Mouse (Mus musculus) limb, embryonic 11.5 days (tissue): ENCODE data around the gene March4. TPM values are rescaled to one million over a fixed set of nuclear protein-coding genes. Genes with fewer than 3 reads are reported as not detected.

ENCODE experiments used
- ATAC-seq: fragments of 200-750 bp; cut with Nextera tagmentation; 2 replicates; pipeline ENCODE4 v1.8.0; 2017; ENCODE audit warnings: low read depth; ENCODE audit not compliant: insufficient number of reproducible peaks, low FRiP score, low TSS enrichment
- DNase-seq: peaks from one replicate; pipeline ENCODE4 v3.0.0-alpha.2; 2015; ENCODE audit warnings: low spot score
- H3K27ac ChIP-seq: fragments of 300-500 bp; sonication (generic); replicated peaks from 2 replicates; pipeline ENCODE4 v1.5.1; 2014; ENCODE audit warnings: low read depth, mild to moderate bottlenecking, low read length
- H3K27me3 ChIP-seq: fragments of 300-500 bp; sonication (generic); 2 replicates; pipeline ENCODE4 v1.6.1; 2014; ENCODE audit warnings: mild to moderate bottlenecking, low read length, mixed read lengths; ENCODE audit not compliant: control insufficient read depth, insufficient read depth
- H3K36me3 ChIP-seq: fragments of 300-500 bp; sonication (generic); 2 replicates; pipeline ENCODE4 v1.6.1; 2014; ENCODE audit warnings: mild to moderate bottlenecking, low read length, moderate library complexity, mixed read lengths; ENCODE audit not compliant: control insufficient read depth, insufficient read depth
- H3K4me1 ChIP-seq: fragments of 300-500 bp; sonication (generic); 2 replicates; pipeline ENCODE4 v1.6.1; 2014; ENCODE audit warnings: low read length, mixed read lengths; ENCODE audit not compliant: control insufficient read depth, insufficient read depth
- H3K4me2 ChIP-seq: fragments of 300-500 bp; sonication (generic); 2 replicates; pipeline ENCODE4 v1.6.1; 2014; ENCODE audit warnings: low read depth, mild to moderate bottlenecking, moderate library complexity; ENCODE audit not compliant: severe bottlenecking
- H3K4me3 ChIP-seq: fragments of 300-500 bp; sonication (generic); 2 replicates; pipeline ENCODE4 v1.5.1; 2014; ENCODE audit warnings: low read depth, low read length
- H3K9ac ChIP-seq: fragments of 300-500 bp; sonication (generic); 2 replicates; pipeline ENCODE4 v1.6.1; 2014; ENCODE audit warnings: mild to moderate bottlenecking, low read length
- H3K9me3 ChIP-seq: fragments of 300-500 bp; sonication (generic); 2 replicates; pipeline ENCODE4 v1.6.1; 2016; ENCODE audit warnings: low read length; ENCODE audit not compliant: control insufficient read depth
- WGBS: fragments of 180-500 bp; shearing (Covaris S2); extraction: QIAGEN DNeasy Blood & Tissue Kit; methylation state at CpG from one replicate; pipeline ENCODE4 v1.1.7; 2014; 5-methylcytosine and 5-hydroxymethylcytosine counted together
- polyA plus RNA-seq: library from polyadenylated mRNA; unstranded; fragments of >200 nt; fragmentation: Nextera tagmentation; extraction: Ambion mirVana; gene quantifications from 2 replicates; pipeline ENCODE4 v1.2.1, GENCODE M21; 2014

The March4 gene
- polyA plus RNA-seq, 1 experiment from 2014 or later = not detected

DNA sequence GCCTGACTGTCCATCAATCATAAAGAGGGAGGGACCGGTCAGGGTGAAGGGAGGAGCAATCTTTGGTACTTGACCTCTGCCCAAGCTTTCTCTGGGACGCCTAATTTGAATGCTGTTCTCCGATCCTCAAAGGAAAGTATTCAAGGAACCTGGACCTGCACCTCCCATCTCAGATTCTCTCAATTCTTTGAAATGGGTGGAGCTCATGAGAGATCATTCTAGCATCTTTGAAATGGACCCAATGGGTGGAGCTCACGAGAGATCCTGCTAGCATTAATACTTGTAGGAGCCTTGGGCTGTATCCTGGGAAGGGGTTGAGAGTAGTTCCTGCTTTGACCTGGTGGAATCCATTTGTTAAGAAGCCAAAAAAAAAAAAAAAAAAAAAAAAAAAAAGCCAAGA lies 110.3 kb downstream of the March4 start:
- DNase-seq = no peak
- Histone ChIP-seq H3K27ac (no peak overlapping the region), H3K36me3 (no peaks in the 10 kb centered on the region), H3K27me3 (no peaks in the 10 kb centered on the region), H3K4me1 (no peaks in the 10 kb centered on the region), H3K9me3 (no peaks in the 10 kb centered on the region), H3K9ac (no peak overlapping the region), H3K4me2 (no peak overlapping the region), H3K4me3 (no peak overlapping the region)
- WGBS = 81% methylated on average over 4 of the region's 4 CpGs
- no peak for ATAC-seq

DNA sequence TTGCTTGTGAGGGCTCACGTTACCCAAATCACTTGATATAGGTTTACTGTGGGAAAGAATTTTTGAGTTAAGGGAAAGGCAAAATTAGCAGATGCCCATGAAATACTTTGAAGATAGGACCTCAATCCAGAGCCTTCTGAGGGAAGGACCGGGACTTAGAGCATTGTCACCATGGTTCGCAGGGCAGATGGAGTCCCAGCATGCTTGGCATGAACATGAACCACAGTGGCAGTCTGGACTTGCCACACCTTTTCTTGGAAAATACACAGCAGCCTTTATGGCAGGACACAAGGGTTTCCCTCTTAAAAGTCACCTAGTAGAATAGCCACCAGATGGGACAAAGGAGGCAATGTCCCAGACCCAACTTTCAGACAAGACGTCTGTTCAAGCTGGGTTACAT lies 114.6 kb downstream of the March4 start:
- Histone ChIP-seq H3K27ac (no peak overlapping the region), H3K4me2 (no peak overlapping the region), H3K27me3 (no peaks in the 10 kb centered on the region), H3K36me3 (no peaks in the 10 kb centered on the region), H3K9ac (no peak overlapping the region), H3K4me1 (no peaks in the 10 kb centered on the region), H3K4me3 (no peak overlapping the region), H3K9me3 (no peaks in the 10 kb centered on the region)
- ATAC-seq (no peak), DNase-seq (no peak)
- 81% methylated on average over 4 of the region's 4 CpGs for WGBS

- DNase-seq (no peak), ATAC-seq (no peak)
- WGBS = 90% methylated on average over 2 of the region's 2 CpGs
Observed at GRCm38 (mm10) chr1:72420220-72420619, 116.5 kb downstream of the March4 start.

DNA sequence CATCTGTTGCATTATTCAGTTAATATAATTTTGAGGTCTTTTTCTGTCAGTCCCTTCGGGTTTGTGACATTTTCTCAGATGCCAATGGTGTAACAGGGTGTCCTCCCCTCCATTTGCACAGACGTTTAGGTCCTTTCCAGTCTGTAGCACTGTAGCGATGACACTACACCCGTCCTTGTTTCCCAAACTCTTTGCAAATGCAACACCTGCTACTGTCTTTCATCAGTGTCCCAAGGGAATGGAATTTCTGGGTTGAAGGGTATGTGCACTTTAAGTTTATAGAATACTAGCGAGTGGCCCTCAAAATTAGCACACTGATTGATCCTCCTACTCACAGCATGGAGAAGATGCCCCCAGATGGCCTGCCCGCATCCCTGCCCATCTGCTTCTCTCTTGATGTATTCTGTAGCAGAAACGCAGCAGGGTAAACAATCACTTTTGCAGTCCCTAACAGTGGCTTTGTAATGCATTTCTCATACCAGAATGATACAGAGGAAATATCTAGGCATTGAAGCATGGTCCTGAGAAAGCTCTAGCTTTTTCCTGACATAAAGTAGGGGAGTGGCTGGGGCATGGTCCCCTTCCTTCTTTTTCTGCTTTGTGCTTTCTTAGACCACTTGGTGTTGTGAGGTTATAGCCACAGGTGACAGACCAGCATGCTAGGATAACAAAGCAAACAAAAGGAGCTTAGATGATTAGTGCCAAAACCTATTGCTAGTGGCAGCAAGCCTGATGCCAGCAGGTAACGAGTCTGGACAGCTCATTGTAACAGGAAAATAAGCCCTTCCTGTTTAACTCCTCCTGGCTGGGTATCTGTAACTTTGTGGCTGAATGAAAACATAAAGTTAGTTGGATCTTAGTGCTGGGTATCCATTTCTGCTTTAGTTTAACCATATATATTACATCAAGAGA lies 117.7 kb downstream of the March4 start:
- DNase-seq (no peak), ATAC-seq (no peak)
- Histone ChIP-seq H3K27me3 (no peaks in the 10 kb centered on the region), H3K4me3 (no peak overlapping the region), H3K4me2 (no peak overlapping the region), H3K27ac (no peak overlapping the region), H3K9me3 (no peaks in the 10 kb centered on the region), H3K9ac (no peak overlapping the region), H3K36me3 (no peaks in the 10 kb centered on the region), H3K4me1 (no peaks in the 10 kb centered on the region)
- WGBS = 73% methylated on average over 8 of the region's 8 CpGs

More at GRCm38 (mm10) chr1:72420220-72420619, 116.5 kb downstream of the March4 start:
- Histone ChIP-seq H3K9me3 (no peaks in the 10 kb centered on the region), H3K9ac (no peak overlapping the region), H3K4me1 (no peaks in the 10 kb centered on the region), H3K27ac (no peak overlapping the region), H3K27me3 (no peaks in the 10 kb centered on the region), H3K4me2 (no peak overlapping the region), H3K4me3 (no peak overlapping the region), H3K36me3 (no peaks in the 10 kb centered on the region)

DNA sequence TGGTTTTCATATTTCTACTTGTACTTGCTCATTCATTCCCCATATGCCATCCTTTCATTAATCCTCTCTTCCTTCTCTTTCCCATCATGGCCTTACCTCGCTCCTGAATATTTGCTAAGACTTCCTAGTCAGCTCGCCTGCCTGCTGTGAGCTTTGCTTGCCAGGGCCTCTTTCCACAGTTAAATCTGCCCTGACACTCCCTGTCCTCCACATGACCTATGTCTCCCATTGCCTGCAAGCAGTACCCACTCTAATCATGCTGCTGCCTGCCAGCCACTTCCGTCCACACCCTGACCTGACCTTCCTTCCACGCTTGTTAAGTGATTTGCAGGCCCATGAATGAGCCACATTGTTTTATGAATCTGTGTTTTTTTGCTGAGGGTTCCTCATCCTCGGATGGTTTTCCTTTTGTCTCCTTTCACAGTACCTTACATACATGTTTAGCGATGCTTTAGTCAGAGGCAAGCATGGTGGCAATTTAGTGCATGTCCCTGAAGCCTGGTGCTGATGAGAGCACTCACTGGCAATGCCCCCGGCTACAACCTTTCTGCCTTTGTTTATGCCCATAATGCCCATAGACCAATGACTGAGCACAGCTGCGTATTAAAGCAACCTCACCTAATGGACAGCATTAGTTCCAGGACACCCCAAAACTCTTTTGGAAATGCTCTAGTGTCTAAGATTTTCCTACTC lies 122.0 kb downstream of the March4 start:
- no peak for DNase-seq
- no peak overlapping the region for H3K4me2 ChIP-seq

DNA sequence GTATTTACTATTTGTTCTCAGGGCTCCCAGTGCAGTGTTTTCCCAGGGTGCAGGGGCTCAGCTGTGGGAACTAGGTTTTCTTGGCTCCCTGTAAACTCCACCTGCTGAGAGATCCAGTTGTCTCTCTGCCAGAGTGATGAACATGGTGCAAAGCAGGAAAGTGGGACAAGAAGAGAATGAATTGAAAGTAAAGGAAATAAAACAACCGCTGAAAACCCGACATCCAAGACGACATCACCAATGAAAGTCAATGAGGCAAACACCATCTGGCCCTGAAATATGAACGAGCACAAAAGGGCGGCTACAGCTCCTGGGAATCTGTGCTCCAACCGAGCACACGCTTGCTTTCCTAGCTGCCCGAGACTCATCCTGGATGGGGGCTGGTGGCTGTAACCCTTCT lies 122.6 kb downstream of the March4 start:
- DNase-seq (no peak), ATAC-seq (no peak)
- H3K27me3 ChIP-seq = no peaks in the 10 kb centered on the region
- WGBS = 85% methylated on average over 8 of the region's 8 CpGs
- no peaks in the 10 kb centered on the region for H3K4me1 ChIP-seq
- no peak overlapping the region for H3K4me3 ChIP-seq
- no peaks in the 10 kb centered on the region for H3K9me3 ChIP-seq
- no peaks in the 10 kb centered on the region for H3K36me3 ChIP-seq
- no peak overlapping the region for H3K9ac ChIP-seq
- H3K27ac ChIP-seq = no peak overlapping the region
- H3K4me2 ChIP-seq = no peak overlapping the region

More for the DNA sequence above, 122.0 kb downstream of the March4 start:
- ATAC-seq = no peak
- WGBS = 78% methylated on average over 8 of the region's 8 CpGs
- Histone ChIP-seq H3K9ac (no peak overlapping the region), H3K27ac (no peak overlapping the region), H3K36me3 (no peaks in the 10 kb centered on the region), H3K4me1 (no peaks in the 10 kb centered on the region), H3K9me3 (no peaks in the 10 kb centered on the region), H3K4me3 (no peak overlapping the region), H3K27me3 (no peaks in the 10 kb centered on the region)

GRCm38 (mm10) chr1:72413205-72413604 lies 123.5 kb downstream of the March4 start:
- Histone ChIP-seq H3K4me3 (no peak overlapping the region), H3K27ac (no peak overlapping the region), H3K4me1 (no peaks in the 10 kb centered on the region), H3K36me3 (no peaks in the 10 kb centered on the region), H3K4me2 (no peak overlapping the region), H3K9me3 (no peaks in the 10 kb centered on the region), H3K9ac (no peak overlapping the region), H3K27me3 (no peaks in the 10 kb centered on the region)
- DNase-seq = no peak
- ATAC-seq = no peak
- 93% methylated on average over 8 of the region's 8 CpGs for WGBS

DNA sequence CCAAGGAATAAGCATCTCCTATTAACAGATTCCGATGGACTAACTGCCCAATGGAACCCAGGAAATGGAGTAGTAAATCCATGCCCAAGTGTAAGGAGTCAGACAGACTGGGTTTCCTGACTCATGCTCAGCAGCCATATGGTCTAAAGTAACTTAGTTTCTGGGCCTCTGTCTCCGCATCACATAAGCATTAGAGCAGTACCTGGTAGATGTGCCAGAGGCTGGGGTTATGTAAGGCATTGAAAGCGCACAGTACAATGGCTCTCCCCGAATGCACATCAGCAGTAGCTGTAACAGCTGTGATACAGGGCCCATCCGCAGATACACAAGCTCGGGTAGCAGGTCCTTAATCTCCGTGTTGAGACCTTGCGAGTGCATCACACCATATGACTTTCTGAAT lies 125.6 kb downstream of the March4 start:
- no peak for DNase-seq
- ATAC-seq = no peak
- whole genome bisulfite sequencing = 92% methylated on average over 8 of the region's 8 CpGs
- Histone ChIP-seq H3K27me3 (no peaks in the 10 kb centered on the region), H3K4me2 (no peak overlapping the region), H3K9me3 (no peaks in the 10 kb centered on the region), H3K9ac (no peak overlapping the region), H3K4me3 (no peak overlapping the region), H3K36me3 (no peaks in the 10 kb centered on the region), H3K27ac (no peak overlapping the region), H3K4me1 (no peaks in the 10 kb centered on the region)
